Mouse (Mus musculus) CH12.LX (cell line): Measurements from ENCODE around the gene Cryge. TPM values are rescaled to one million over a fixed set of nuclear protein-coding genes. Genes with fewer than 3 reads are reported as not detected.

ENCODE experiments used
- DNase-seq: peaks from one replicate; pipeline ENCODE4 v3.0.0-alpha.2; 2013; ENCODE audit errors: extremely low read depth
- H3K27ac ChIP-seq: 2 replicates; pipeline ENCODE4 v1.5.1; 2012; ENCODE audit warnings: low read depth, mild to moderate bottlenecking, control low read depth, moderate library complexity; ENCODE audit not compliant: insufficient read depth
- H3K27me3 ChIP-seq: replicated peaks from 2 replicates; pipeline ENCODE3; 2012; ENCODE audit warnings: inconsistent platforms
- H3K36me3 ChIP-seq, 2 experiments: replicated peaks in 1 of 2; 2 replicates each; pipeline versions ENCODE3 to v1.6.1; 2012; ENCODE audit warnings: inconsistent platforms in 1 of 2, low read length in 1 of 2, mild to moderate bottlenecking in 1 of 2, mixed read lengths in 1 of 2, moderate library complexity in 1 of 2; ENCODE audit not compliant: control insufficient read depth in 1 of 2, insufficient read depth in 1 of 2
- H3K4me1 ChIP-seq, 2 experiments: 2 replicates each; pipeline ENCODE4 v1.6.1; 2012; ENCODE audit warnings: inconsistent platforms in 1 of 2, moderate library complexity in 1 of 2; ENCODE audit not compliant: insufficient read depth in 2 of 2, control insufficient read depth in 1 of 2
- H3K4me2 ChIP-seq: 2 replicates; pipeline ENCODE4 v1.6.1; 2012; ENCODE audit warnings: low read depth, mild to moderate bottlenecking, control low read depth; ENCODE audit not compliant: poor library complexity, insufficient read depth, severe bottlenecking
- H3K4me3 ChIP-seq, 3 experiments: fragments of 150-350 bp in 1 of 3; sonication (generic) in 1 of 3; replicated peaks in 1 of 3; 2 replicates each; pipeline versions ENCODE3 to v1.5.1; 2011 to 2012; ENCODE audit warnings: low read depth in 2 of 3, low read length in 2 of 3, mild to moderate bottlenecking in 2 of 3, moderate library complexity in 2 of 3, control low read depth in 1 of 3, improper control_type of control experiment in 1 of 3, inconsistent platforms in 1 of 3, mixed read lengths in 1 of 3; ENCODE audit not compliant: poor library complexity in 1 of 3
- H3K79me2 ChIP-seq: replicated peaks from 2 replicates; pipeline ENCODE4 v1.6.1; 2012; ENCODE audit warnings: mild to moderate bottlenecking, moderate library complexity; ENCODE audit not compliant: control insufficient read depth, poor library complexity, insufficient read depth, severe bottlenecking; ENCODE audit errors: extremely low read depth
- H3K9ac ChIP-seq: 2 replicates; pipeline ENCODE4 v1.6.1; 2012; ENCODE audit warnings: low read depth, mild to moderate bottlenecking, control low read depth, moderate library complexity; ENCODE audit not compliant: insufficient read depth
- H3K9me3 ChIP-seq: replicated peaks from 2 replicates; pipeline ENCODE3; 2012; ENCODE audit warnings: low read length, inconsistent platforms, mixed read lengths
- CHD1 ChIP-seq: IDR thresholded peaks from 2 replicates; pipeline ENCODE4 v1.6.1; 2012; ENCODE audit warnings: low read depth, low read length, improper control_type of control experiment, inconsistent platforms
- CTCF ChIP-seq, 2 experiments: IDR thresholded peaks in 1 of 2; conservative IDR thresholded peaks in 1 of 2; 2 replicates each; pipeline ENCODE4 v1.5.1; 2011 to 2012; ENCODE audit warnings: low read depth in 2 of 2, low read length in 2 of 2, improper control_type of control experiment in 1 of 2, inconsistent platforms in 1 of 2, mild to moderate bottlenecking in 1 of 2, moderate library complexity in 1 of 2
- E2F4 ChIP-seq: IDR thresholded peaks from 2 replicates; pipeline ENCODE4 v1.6.1; 2011; ENCODE audit warnings: low read depth, low read length, improper control_type of control experiment; ENCODE audit not compliant: insufficient replicate concordance
- ETS1 ChIP-seq: conservative IDR thresholded peaks from 2 replicates; pipeline ENCODE4 v1.6.1; 2012; ENCODE audit warnings: low read depth, mild to moderate bottlenecking, inconsistent platforms, low read length, improper control_type of control experiment, moderate library complexity
- HCFC1 ChIP-seq: IDR thresholded peaks from 2 replicates; pipeline ENCODE4 v1.6.1; 2012; ENCODE audit warnings: low read depth, mild to moderate bottlenecking, inconsistent platforms, low read length, improper control_type of control experiment
- JUN ChIP-seq: IDR thresholded peaks from 2 replicates; pipeline ENCODE4 v1.6.1; 2011; ENCODE audit warnings: low read depth, mild to moderate bottlenecking, low read length, improper control_type of control experiment, moderate library complexity; ENCODE audit not compliant: insufficient read depth
- JUND ChIP-seq: conservative IDR thresholded peaks from 2 replicates; pipeline ENCODE4 v1.6.1; 2011; ENCODE audit warnings: low read depth, low read length, improper control_type of control experiment
- KAT2A ChIP-seq: IDR thresholded peaks from 2 replicates; pipeline ENCODE4 v1.6.1; 2012; ENCODE audit warnings: low read length, improper control_type of control experiment, inconsistent platforms; ENCODE audit not compliant: insufficient replicate concordance
- MXI1 ChIP-seq: IDR thresholded peaks from 2 replicates; pipeline ENCODE4 v1.6.1; 2011; ENCODE audit warnings: mild to moderate bottlenecking, low read depth, low read length, improper control_type of control experiment
- MYC ChIP-seq: IDR thresholded peaks from 2 replicates; pipeline ENCODE4 v1.6.1; 2011; ENCODE audit warnings: low read depth, mild to moderate bottlenecking, improper control_type of control experiment, low read length
- POLR2AphosphoS2 ChIP-seq: IDR thresholded peaks from 2 replicates; pipeline ENCODE4 v1.6.1; 2011; ENCODE audit warnings: low read depth, low read length, improper control_type of control experiment
- SIN3A ChIP-seq: IDR thresholded peaks from 2 replicates; pipeline ENCODE4 v1.6.1; 2012; ENCODE audit warnings: low read length, improper control_type of control experiment, inconsistent platforms
- TBP ChIP-seq: conservative IDR thresholded peaks from 2 replicates; pipeline ENCODE4 v1.6.1; 2011; ENCODE audit warnings: low read depth, low read length, improper control_type of control experiment
- UBTF ChIP-seq: IDR thresholded peaks from 2 replicates; pipeline ENCODE4 v1.6.1; 2012; ENCODE audit warnings: low read depth, mild to moderate bottlenecking, inconsistent platforms, low read length, improper control_type of control experiment, moderate library complexity
- USF1 ChIP-seq: IDR thresholded peaks from 2 replicates; pipeline ENCODE4 v1.6.1; 2014; ENCODE audit warnings: low read depth, mild to moderate bottlenecking, inconsistent platforms, low read length, improper control_type of control experiment
- USF2 ChIP-seq: conservative IDR thresholded peaks from 2 replicates; pipeline ENCODE4 v1.6.1; 2011; ENCODE audit warnings: low read depth, low read length, improper control_type of control experiment
- ZC3H11A ChIP-seq: IDR thresholded peaks from 2 replicates; pipeline ENCODE4 v1.6.1; 2012; ENCODE audit warnings: low read depth, mild to moderate bottlenecking, inconsistent platforms, low read length, improper control_type of control experiment
- ZKSCAN1 ChIP-seq: IDR thresholded peaks from 2 replicates; pipeline ENCODE4 v1.6.1; 2012; ENCODE audit warnings: low read depth, inconsistent platforms, low read length, improper control_type of control experiment, borderline replicate concordance
- dilution Hi-C: fragments of 300-500 bp; cut with MboI; formaldehyde crosslinking; loops from 2 replicates; pipeline ENCODE4 v1.14.3; 2020; ENCODE audit warnings: low sequenced_read_pairs; ENCODE audit not compliant: extremely low pct_unique_long_range_greater_than_20kb, extremely low pct_ligation_motif_present
- in situ Hi-C: fragments of 300-500 bp; cut with MboI; formaldehyde crosslinking; loops from 3 replicates; pipeline ENCODE4 v1.14.3; 2019; ENCODE audit warnings: low sequenced_read_pairs, low pct_ligation_motif_present, low pct_unique_long_range_greater_than_20kb, mixed read lengths
- polyA plus RNA-seq: library from polyadenylated mRNA; unstranded; fragments of >175 nt; gene quantifications from 2 replicates; pipeline ENCODE4 v1.2.1, GENCODE M21; 2012; ENCODE audit warnings: low read depth; ENCODE audit not compliant: insufficient read length
- total RNA-seq, 2 experiments: library from RNA; depleted of rRNA; stranded (reverse); fragments of 300-350 nt in 1 of 2; fragments of >200 nt in 1 of 2; gene quantifications; 2 replicates each; pipeline ENCODE4 v1.2.3; 2012 to 2014

The Cryge gene
- total and polyA plus RNA-seq, 3 experiments: not detected

DNA sequence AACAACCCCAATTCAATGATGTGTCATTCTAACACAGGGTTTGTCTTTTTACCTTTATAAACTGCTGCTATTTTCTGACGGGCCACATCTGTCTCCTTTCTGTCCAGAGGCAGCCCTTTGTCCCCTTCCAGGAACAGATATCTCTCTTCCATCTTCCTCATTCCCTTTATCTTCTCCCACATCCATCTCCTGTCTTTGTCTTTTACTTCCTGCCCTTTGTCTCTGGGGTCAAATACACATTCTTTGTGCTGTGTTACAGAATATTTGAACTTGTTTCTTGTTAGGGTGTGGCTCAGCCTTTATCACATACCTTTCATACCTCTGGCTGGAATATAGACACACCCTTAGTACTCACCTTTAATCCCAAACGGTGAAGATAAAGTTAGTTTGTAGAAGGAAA, 13.4 kb downstream of the Cryge start:
- TF ChIP-seq ETS1 (no peak), HCFC1 (no peak), ZKSCAN1 (no peak), USF2 (no peak), POLR2AphosphoS2 (no peak)
- no peaks in the 10 kb centered on the region for H3K79me2 ChIP-seq
- no peak for DNase-seq
- no peaks in the 10 kb centered on the region for H3K27me3 ChIP-seq
- in situ Hi-C loops: no loop called here
- H3K36me3 ChIP-seq: no peaks in the 10 kb centered on the region
- no peak overlapping the region for H3K4me3 ChIP-seq
- dilution Hi-C loops: no loop called here
- no peak overlapping the region for H3K27ac ChIP-seq
- H3K4me2 ChIP-seq: no peak overlapping the region
- peaks cover 0 to 10% of the 10 kb centered on the region in 2 experiments; a peak in 3 of 4 replicates for H3K4me1 ChIP-seq
- no peak overlapping the region for H3K9ac ChIP-seq
- H3K9me3 ChIP-seq: no peaks in the 10 kb centered on the region

DNA sequence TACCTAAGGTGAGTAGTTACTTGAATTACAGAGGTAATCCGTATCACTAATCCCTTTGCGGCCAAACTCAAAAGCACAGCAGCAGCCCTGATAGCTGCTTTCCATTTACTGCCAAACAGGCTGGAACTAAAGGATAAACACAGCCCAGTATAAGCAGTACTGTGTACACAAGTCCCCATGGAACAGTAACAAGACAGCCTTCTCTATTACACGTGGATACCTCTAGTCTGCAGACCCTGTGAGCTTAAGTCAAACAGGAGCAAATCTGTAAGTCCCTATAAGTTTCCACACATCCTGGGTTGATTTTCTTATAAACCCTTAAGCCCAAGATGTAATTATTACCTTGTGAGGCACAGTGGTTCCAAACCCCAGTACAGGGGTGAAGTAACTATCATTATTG, 15.4 kb downstream of the Cryge start:
- dilution Hi-C loops (no loop called here), in situ Hi-C loops (no loop called here)
- Histone ChIP-seq H3K36me3 (no peaks in the 10 kb centered on the region), H3K27me3 (no peaks in the 10 kb centered on the region), H3K9me3 (no peaks in the 10 kb centered on the region), H3K4me2 (peak overlapping the region; percentile 15), H3K79me2 (no peaks in the 10 kb centered on the region), H3K4me1 (no peaks in the 10 kb centered on the region; a peak in 1 of 4 replicates), H3K27ac (no peak overlapping the region), H3K4me3 (no peak overlapping the region), H3K9ac (no peak overlapping the region)
- no peak for DNase-seq
- TF ChIP-seq JUND: no peak

DNA sequence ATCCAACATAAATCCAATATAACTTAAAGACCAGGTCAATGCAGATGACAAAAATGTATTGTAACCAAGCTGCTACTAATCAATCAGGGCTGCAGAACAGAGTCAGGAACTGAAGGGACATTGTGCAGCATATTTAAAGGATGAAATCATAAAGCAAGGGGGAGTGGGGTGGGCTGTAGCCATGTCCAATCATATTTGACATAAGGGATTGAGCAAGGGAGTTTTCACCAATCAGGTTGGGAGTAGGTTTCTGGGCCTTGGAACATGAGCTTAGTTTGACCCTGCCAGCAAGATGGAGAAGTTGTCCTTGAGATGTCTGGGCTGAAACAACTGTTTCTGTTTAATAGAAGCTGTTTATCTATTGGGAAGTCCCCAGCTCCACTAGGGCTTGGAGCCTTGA, 18.3 kb downstream of the Cryge start, which contains the start of gene Akr1cl:
Gene Akr1cl (minus strand): TSS at position 119 of the 400 bp plus-strand sequence.
- dilution Hi-C loops: no loop called here
- in situ Hi-C loops: no loop called here
- Histone ChIP-seq H3K9ac (no peak within 1 kb of the TSS), H3K4me3 (no peak within 1 kb of the TSS), H3K36me3 (no peaks in the 10 kb centered on the region), H3K79me2 (no peaks in the 10 kb centered on the region), H3K9me3 (no peaks in the 10 kb centered on the region), H3K27ac (no peak within 1 kb of the TSS), H3K27me3 (no peaks in the 10 kb centered on the region), H3K4me1 (no peaks in the 10 kb centered on the region; a peak in 1 of 4 replicates), H3K4me2 (no peak within 1 kb of the TSS)
- TF ChIP-seq ZC3H11A (no peak), SIN3A (no peak), USF1 (no peak), MYC (no peak), JUN (no peak), TBP (no peak), ZKSCAN1 (no peak), HCFC1 (no peak), JUND (no peak), E2F4 (no peak), KAT2A (no peak), CHD1 (no peak), CTCF (conservative IDR thresholded peaks at IDR 0.05 in 1 of 2, IDR thresholded peaks at IDR 0.05 in 1 of 2; ENCODE audit: low read depth in 2 of 2, low read length in 2 of 2) (no peak), UBTF (no peak), MXI1 (no peak)
- DNase-seq: no peak
